Mouse (Mus musculus): ENCODE data around the gene G6pc3. TPM values are rescaled to one million over a fixed set of nuclear protein-coding genes. Genes with fewer than 3 reads are reported as not detected.

G6pc3 gene
- total RNA-seq, 2 experiments from 2014 or later, result 36.1 to 36.2 TPM

DNA sequence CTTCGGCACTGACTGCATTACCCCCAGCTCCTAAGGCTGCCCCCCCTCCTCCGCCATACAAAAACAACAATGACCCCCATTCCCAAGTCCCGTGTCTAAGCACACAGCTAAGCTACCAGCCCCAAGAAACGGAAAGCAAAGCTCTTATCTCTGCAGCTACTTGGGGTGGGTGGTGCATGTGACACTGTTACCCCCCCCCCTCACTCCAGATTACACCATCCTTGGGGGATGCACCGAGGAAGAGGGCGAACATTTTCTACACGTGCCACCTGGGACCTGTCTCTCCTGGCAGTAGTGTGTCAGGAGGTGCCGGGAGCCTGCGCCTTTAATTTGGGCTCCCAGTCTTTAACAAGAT, 38.7 kb downstream of the G6pc3 start:
- intact Hi-C loops (cut with DNase I; ENCODE audit: low total_unique reads), result loop anchor here (5.0 kb wide), 1 partner anchor 36 kb away; no protein-coding TSS in a partner anchor
- no peak for DNase-seq

DNA sequence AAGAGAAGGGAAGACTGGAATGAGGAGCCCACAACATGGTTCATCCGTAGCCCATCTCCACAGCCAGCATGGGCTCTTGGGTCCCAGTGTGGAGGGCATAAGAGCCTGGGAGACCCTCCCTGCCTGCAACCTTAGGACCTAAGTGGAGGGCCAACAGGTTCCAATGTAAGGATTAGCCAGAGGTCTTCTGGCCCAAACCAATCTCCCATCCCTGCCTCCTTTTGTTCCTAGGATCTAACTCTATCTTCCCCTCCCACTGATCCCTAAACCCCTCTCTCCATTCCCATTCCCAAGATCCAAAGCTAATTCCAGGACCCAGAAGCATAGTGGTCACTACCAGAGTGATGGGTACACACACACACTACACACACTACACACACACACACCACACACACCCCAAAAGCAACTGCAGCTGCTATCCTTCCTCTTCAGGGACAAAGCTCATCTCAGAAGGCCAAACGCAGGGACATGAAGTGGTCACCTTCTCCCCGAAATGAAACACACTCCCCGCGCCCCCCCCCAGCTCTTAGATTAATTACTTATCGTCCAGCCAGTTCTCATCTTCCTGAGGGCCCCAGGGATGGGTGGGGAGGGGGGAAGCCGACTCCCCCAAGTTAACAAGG, 39.3 kb downstream of the G6pc3 start:
- intact Hi-C loops (cut with DNase I; ENCODE audit: low total_unique reads), result loop anchor here (5.0 kb wide), 1 partner anchor 36 kb away; no protein-coding TSS in a partner anchor
- DNase-seq, result no peak

DNA sequence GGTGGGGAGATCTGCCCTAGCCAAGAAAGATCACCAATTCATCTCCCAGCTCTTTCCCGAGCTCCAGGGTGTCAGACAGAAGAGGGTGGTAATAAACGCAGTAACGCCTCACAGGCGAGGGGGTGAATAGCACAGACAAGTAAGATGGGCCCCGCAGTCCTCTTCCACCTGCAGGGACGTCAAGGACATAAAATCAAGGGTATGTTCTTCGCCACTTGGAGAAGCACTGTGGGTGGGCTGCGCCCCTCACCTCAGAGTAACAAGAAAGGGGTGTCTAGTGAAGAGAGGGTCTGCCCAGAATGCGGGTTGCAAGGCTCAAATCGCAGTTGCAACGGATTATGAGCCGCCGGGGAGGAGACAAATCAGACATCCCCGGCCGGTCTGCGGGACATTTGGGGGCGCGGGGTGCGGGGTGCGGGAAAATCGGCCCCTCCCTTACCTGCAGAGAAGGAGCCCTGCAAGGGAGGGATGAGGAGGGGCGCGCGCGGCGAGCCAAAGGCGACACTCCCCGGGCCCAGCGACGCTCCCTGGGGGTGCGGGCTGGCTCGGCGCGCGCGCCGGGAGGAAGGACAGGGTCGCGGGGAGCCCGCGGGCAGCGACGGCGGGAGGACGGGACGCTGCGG, 40.0 kb downstream of the G6pc3 start:
- intact Hi-C loops (cut with DNase I; ENCODE audit: low total_unique reads), result loop anchor here (5.0 kb wide), 1 partner anchor 37 kb away; no protein-coding TSS in a partner anchor
- no peak for DNase-seq

DNA sequence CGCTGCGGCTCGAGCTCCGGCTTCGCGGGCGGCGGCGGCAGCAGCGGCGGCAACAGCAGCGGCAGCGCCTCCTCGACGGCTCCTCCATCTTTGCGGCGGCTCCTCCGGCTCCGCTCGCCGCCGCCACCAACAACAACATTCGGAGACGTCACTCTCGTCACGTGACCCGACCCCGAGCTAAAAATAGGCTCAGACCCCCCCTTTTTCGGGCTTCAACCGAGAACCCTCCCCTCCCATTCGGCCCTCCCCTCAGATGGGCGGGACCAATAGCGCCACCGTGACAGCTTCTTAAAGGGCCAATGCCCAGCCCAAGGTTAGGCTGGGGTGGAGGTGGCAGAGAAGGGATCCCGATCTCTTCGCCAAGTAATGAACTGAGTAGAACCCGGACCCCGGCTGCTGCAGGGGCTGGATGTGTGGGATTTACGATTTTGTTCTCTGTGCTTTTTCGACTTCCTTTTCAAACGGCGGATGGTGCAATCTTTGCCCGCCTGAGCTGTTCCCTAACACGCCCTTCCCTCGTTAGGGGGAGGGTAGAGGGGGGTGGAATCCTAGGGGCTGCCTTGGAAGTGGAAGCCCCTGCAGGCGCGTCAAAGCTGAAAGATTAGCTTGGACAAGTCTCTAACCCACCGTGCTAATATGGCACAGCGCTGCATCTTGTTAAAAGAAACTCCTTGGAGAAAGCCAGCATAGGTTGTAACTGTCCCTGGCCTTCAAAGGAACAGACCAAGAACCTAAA, 40.8 kb downstream of the G6pc3 start, which contains the start of gene Hdac5:
Gene Hdac5 (minus strand): TSS at position 161 of the 736 bp plus-strand sequence.
- intact Hi-C loops (cut with DNase I; ENCODE audit: low total_unique reads), result no loop called here

GRCm38 (mm10) chr11:102236022-102236421, 46.6 kb downstream of the G6pc3 start:
- no peak for DNase-seq
- intact Hi-C loops (cut with DNase I; ENCODE audit: low total_unique reads), result no loop called here

More for the DNA sequence above, 40.8 kb downstream of the G6pc3 start, which contains the start of gene Hdac5:
- DNase-seq, result peak; percentile 98

DNA sequence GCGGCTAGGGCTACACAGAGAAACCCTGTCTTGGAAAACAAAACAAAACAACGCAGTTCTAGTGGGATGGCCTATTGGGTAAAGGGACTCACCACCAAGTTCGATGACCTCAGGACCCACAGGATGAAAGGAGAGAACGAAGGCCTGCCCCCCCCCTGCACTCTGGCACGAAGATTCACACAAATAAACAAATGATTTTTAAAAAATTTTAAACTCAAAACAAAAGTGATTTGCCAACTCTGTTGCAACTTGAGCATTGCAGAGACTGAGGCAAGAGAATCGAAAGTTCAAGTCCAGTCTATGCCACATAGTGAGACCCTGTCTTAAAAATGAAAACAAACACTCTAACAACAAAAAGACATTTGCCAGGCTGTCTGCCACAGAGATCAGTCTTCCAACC, 51.2 kb downstream of the G6pc3 start:
- intact Hi-C loops (cut with DNase I; ENCODE audit: low total_unique reads), result no loop called here

DNA sequence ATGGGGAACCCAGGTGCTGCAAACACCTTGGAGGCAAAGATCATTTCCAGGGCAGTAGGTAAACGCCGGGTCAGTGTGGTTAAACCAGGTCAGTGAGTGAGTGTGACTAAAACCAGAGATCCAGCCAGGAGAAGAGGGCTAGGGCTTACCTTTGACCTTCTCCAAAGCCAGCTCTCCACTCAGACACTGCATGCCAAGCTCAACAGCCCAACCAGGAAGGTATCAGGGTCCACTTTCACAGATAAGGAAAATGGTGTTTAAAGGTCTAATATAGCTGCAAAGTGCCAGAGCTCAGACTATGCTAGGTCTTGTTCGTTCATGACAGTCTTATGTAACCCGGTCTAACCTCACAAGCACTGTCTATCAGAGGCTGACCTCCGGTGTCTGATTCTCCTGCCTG, 51.8 kb downstream of the G6pc3 start:
- intact Hi-C loops (cut with DNase I; ENCODE audit: low total_unique reads), result no loop called here
- no peak for DNase-seq

More for the DNA sequence above, 51.2 kb downstream of the G6pc3 start:
- no peak for DNase-seq

- no peak for DNase-seq
- intact Hi-C loops (cut with DNase I; ENCODE audit: low total_unique reads), result no loop called here
Observed at GRCm38 (mm10) chr11:102241874-102242273, 52.5 kb downstream of the G6pc3 start.

Small RNA genes within 50 kb of the gene (microRNA-seq; reads per million reads assigned to microRNA genes)
- 0.96 to 1.5 reads per million in 2 experiments for gene Mir8101

Other genes starting within 250 kb of the G6pc3 start
- not detected for gene Sost, start 222.6 kb upstream of the G6pc3 start, total RNA-seq (2021)
- gene Cfap97d1, start 205.3 kb upstream of the G6pc3 start, total RNA-seq (2021), result not detected
- gene Dusp3, start 202.6 kb upstream of the G6pc3 start, total RNA-seq (2021), result 100 to 1,000 TPM; 140 to 151 TPM
- 10 to 100 TPM; 40.6 to 47.1 TPM for gene Mpp3, start 161.2 kb upstream of the G6pc3 start, total RNA-seq (2021)
- gene Cd300lg, start 148.1 kb upstream of the G6pc3 start, total RNA-seq (2021), result 10 to 100 TPM; 20.2 to 28.6 TPM
- 1 to 10 TPM in 1 of 2 experiments, under 1 TPM in 1; 0.92 to 1.6 TPM for gene Mpp2, start 101.1 kb upstream of the G6pc3 start, total RNA-seq (2021)
- gene Ppy, start 88.3 kb upstream of the G6pc3 start, total RNA-seq (2021), result not detected
- gene Pyy, start 81.8 kb upstream of the G6pc3 start, total RNA-seq (2021), result not detected
- not detected for gene Nags, start 44.1 kb upstream of the G6pc3 start, total RNA-seq (2021)
- 10 to 100 TPM; 15.1 to 16.5 TPM for gene Tmem101, start 33.2 kb upstream of the G6pc3 start, total RNA-seq (2021)
- 10 to 100 TPM; 69.9 to 76.0 TPM for gene Lsm12, start 4.3 kb upstream of the G6pc3 start, total RNA-seq (2021)
- gene Hdac5, start 40.5 kb downstream of the G6pc3 start, total RNA-seq (2021), result 10 to 100 TPM; 59.5 to 65.6 TPM
- under 1 TPM; 0.11 to 0.47 TPM for gene BC030867, start 59.3 kb downstream of the G6pc3 start, total RNA-seq (2021)
- 10 to 100 TPM; 58.9 to 61.2 TPM for gene Asb16, start 79.1 kb downstream of the G6pc3 start, total RNA-seq (2021)
- 10 to 100 TPM; 14.8 to 14.9 TPM for gene Tmub2, start 95.3 kb downstream of the G6pc3 start, total RNA-seq (2021)
- gene Atxn7l3, start 107.0 kb downstream of the G6pc3 start, total RNA-seq (2021), result 10 to 100 TPM; 15.9 to 17.5 TPM
- gene Ubtf, start 130.1 kb downstream of the G6pc3 start, total RNA-seq (2021), result 10 to 100 TPM; 38.2 to 45.5 TPM
- gene Slc4a1, start 176.6 kb downstream of the G6pc3 start, total RNA-seq (2021), result 1 to 10 TPM in 1 of 2 experiments, under 1 TPM in 1; 0.59 to 1.5 TPM
- gene Rundc3a, start 203.8 kb downstream of the G6pc3 start, total RNA-seq (2021), result under 1 TPM; 0.66 to 0.90 TPM
- 10 to 100 TPM; 46.6 to 48.9 TPM for gene Slc25a39, start 218.3 kb downstream of the G6pc3 start, total RNA-seq (2021)
- 10 to 100 TPM; 57.2 to 63.7 TPM for gene Grn, start 240.7 kb downstream of the G6pc3 start, total RNA-seq (2021)